Mouse (Mus musculus) embryonic facial prominence, embryonic 11.5 days (tissue): ENCODE measurements around the gene St7. TPM values are rescaled to one million over a fixed set of nuclear protein-coding genes. Genes with fewer than 3 reads are reported as not detected.

ENCODE experiments used
- ATAC-seq: fragments of 200-750 bp; cut with Nextera tagmentation; replicated peaks from 2 replicates; pipeline ENCODE4 v1.8.0; 2017; ENCODE audit warnings: low read depth; ENCODE audit not compliant: insufficient number of reproducible peaks, low FRiP score, low TSS enrichment
- DNase-seq: peaks from one replicate; pipeline ENCODE4 v3.0.0-alpha.2; 2015; ENCODE audit warnings: low spot score
- H3K27ac ChIP-seq: fragments of 300-500 bp; sonication (generic); replicated peaks from 2 replicates; pipeline ENCODE4 v1.5.1; 2014; ENCODE audit warnings: mild to moderate bottlenecking, low read depth, low read length, control low read depth
- H3K27me3 ChIP-seq: fragments of 300-500 bp; sonication (generic); 2 replicates; pipeline ENCODE4 v1.6.1; 2014; ENCODE audit warnings: mild to moderate bottlenecking, low read length, moderate library complexity, mixed read lengths; ENCODE audit not compliant: control insufficient read depth, insufficient read depth
- H3K36me3 ChIP-seq: fragments of 300-500 bp; sonication (generic); replicated peaks from 2 replicates; pipeline ENCODE4 v1.6.1; 2014; ENCODE audit warnings: low read depth, mild to moderate bottlenecking, low read length, moderate library complexity, mixed read lengths; ENCODE audit not compliant: control insufficient read depth, insufficient read depth
- H3K4me1 ChIP-seq: fragments of 300-500 bp; sonication (generic); 2 replicates; pipeline ENCODE4 v1.6.1; 2014; ENCODE audit warnings: low read length, mixed read lengths; ENCODE audit not compliant: control insufficient read depth, insufficient read depth
- H3K4me2 ChIP-seq: fragments of 300-500 bp; sonication (generic); 2 replicates; pipeline ENCODE4 v1.6.1; 2014; ENCODE audit warnings: low read depth, mild to moderate bottlenecking, control low read depth, low read length, moderate library complexity
- H3K4me3 ChIP-seq: fragments of 300-500 bp; sonication (generic); 2 replicates; pipeline ENCODE4 v1.5.1; 2014; ENCODE audit warnings: low read depth, low read length, control low read depth
- H3K9ac ChIP-seq: fragments of 300-500 bp; sonication (generic); replicated peaks from 2 replicates; pipeline ENCODE4 v1.6.1; 2014; ENCODE audit warnings: mild to moderate bottlenecking, control low read depth, low read length
- H3K9me3 ChIP-seq: fragments of 300-500 bp; sonication (generic); replicated peaks from 2 replicates; pipeline ENCODE4 v1.6.1; 2016; ENCODE audit warnings: mild to moderate bottlenecking, low read length, inconsistent platforms, mixed read lengths; ENCODE audit not compliant: control insufficient read depth
- WGBS: fragments of 180-500 bp; shearing (Covaris S2); extraction: QIAGEN DNeasy Blood & Tissue Kit; methylation state at CpG from one replicate; pipeline ENCODE4 v1.1.7; 2014; 5-methylcytosine and 5-hydroxymethylcytosine counted together
- polyA plus RNA-seq: library from polyadenylated mRNA; unstranded; fragments of >200 nt; fragmentation: Nextera tagmentation; extraction: Ambion mirVana; gene quantifications from 2 replicates; pipeline ENCODE4 v1.2.1, GENCODE M21; 2014

Gene St7
- polyA plus RNA-seq, 1 experiment from 2014 or later, result 25.5 TPM

DNA sequence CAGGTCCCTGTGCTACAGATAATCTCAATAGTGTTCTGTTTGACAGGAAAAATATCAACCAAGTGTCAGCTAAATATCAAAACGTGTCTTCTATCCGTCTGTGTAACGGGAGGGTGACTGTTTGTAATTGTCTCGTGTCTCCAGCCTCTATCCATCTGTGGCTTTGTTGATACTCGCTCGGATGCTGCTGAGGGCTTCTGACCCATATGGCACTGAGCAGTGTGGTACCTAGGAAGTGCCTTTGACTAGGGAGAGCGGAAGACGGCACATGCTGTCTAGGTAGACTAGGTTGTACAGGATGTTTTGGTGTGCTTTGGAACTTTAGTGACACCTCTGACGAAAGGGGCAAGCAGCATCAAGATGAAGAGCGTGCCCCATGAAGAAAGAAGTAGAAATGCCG is 235.0 kb downstream of the St7 start:
- ATAC-seq, result no peak

DNA sequence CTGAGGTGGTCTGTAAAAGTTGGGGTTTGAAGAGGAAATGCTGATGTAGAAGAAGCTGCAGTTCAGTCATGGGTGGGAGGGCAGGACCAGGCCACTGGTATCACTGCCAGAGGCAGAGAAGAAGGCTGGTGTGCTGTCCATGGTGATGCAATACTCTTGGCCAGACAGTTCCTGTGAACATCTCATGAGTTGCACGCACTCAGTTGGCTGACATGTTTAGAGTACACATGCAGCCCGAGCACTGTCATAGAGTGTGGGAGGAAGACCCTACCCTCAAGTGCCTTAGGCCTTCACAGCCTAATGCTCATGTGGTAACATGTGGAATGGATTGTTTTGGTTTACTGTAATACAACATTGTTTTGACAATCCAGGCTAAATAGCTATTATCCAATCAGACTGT is 238.5 kb downstream of the St7 start:
- Histone ChIP-seq H3K4me3 (no peak overlapping the region), H3K9me3 (no peaks in the 10 kb centered on the region), H3K27ac (no peak overlapping the region), H3K4me2 (no peak overlapping the region), H3K27me3 (no peaks in the 10 kb centered on the region), H3K36me3 (no peaks in the 10 kb centered on the region), H3K9ac (no peak overlapping the region), H3K4me1 (peaks cover 2% of the 10 kb centered on the region; the same call in 1 of the 2 replicates)
- no peak for ATAC-seq
- 82% methylated on average over 2 of the region's 2 CpGs for WGBS
- DNase-seq, result no peak

More for the DNA sequence above, 235.0 kb downstream of the St7 start:
- no peaks in the 10 kb centered on the region for H3K36me3 ChIP-seq
- WGBS, result 71% methylated on average over 11 of the region's 11 CpGs
- no peak overlapping the region for H3K27ac ChIP-seq
- peaks cover 2% of the 10 kb centered on the region; the same call in 1 of the 2 replicates for H3K4me1 ChIP-seq
- no peak overlapping the region for H3K4me3 ChIP-seq
- DNase-seq, result no peak
- H3K4me2 ChIP-seq, result no peak overlapping the region
- no peak overlapping the region for H3K9ac ChIP-seq
- H3K27me3 ChIP-seq, result no peaks in the 10 kb centered on the region
- no peaks in the 10 kb centered on the region for H3K9me3 ChIP-seq

DNA sequence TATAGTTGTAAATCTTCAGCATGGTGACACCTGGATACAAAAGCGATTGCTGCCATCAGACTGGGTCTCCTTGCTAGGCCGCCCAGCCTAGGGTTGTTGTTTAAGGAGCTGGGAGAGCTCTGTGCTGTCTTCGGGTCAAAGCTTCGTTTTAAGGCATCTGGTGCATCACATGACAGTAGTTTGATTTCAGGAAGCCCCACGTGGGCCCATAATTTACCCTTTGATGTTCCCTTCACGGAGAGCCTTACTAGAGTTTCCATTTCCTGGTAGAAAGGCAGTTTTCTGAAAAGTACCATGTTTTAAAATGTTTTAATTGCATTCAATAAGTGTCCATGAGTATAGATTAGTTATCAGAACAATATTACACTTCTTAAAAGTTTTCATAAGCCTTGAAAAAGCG is 239.1 kb downstream of the St7 start:
- 68% methylated on average over 7 of the region's 7 CpGs for WGBS
- H3K27ac ChIP-seq, result no peak overlapping the region
- no peaks in the 10 kb centered on the region for H3K36me3 ChIP-seq
- H3K4me1 ChIP-seq, result peaks cover 2% of the 10 kb centered on the region; the same call in 1 of the 2 replicates
- no peaks in the 10 kb centered on the region for H3K9me3 ChIP-seq
- no peak for ATAC-seq
- H3K9ac ChIP-seq, result no peak overlapping the region
- DNase-seq, result no peak
- no peak overlapping the region for H3K4me2 ChIP-seq
- no peaks in the 10 kb centered on the region for H3K27me3 ChIP-seq
- H3K4me3 ChIP-seq, result no peak overlapping the region

GRCm38 (mm10) chr6:17932806-17933205 is 240.1 kb downstream of the St7 start:
- H3K27me3 ChIP-seq, result no peaks in the 10 kb centered on the region
- H3K4me3 ChIP-seq, result no peak overlapping the region
- no peak for DNase-seq
- H3K9ac ChIP-seq, result no peak overlapping the region
- H3K4me2 ChIP-seq, result no peak overlapping the region
- H3K27ac ChIP-seq, result no peak overlapping the region
- ATAC-seq, result no peak
- H3K4me1 ChIP-seq, result no peaks in the 10 kb centered on the region
- no peaks in the 10 kb centered on the region for H3K36me3 ChIP-seq
- 87% methylated on average over 8 of the region's 8 CpGs for WGBS
- no peaks in the 10 kb centered on the region for H3K9me3 ChIP-seq

- ATAC-seq, result no peak
- no peaks in the 10 kb centered on the region for H3K27me3 ChIP-seq
- H3K4me3 ChIP-seq, result no peak overlapping the region
- no peaks in the 10 kb centered on the region for H3K36me3 ChIP-seq
- no peak overlapping the region for H3K4me2 ChIP-seq
- H3K9ac ChIP-seq, result no peak overlapping the region
- no peak overlapping the region for H3K27ac ChIP-seq
- no peak for DNase-seq
- no peaks in the 10 kb centered on the region for H3K4me1 ChIP-seq
- H3K9me3 ChIP-seq, result no peaks in the 10 kb centered on the region
- WGBS, result 66% methylated on average over 11 of the region's 11 CpGs
Measured at GRCm38 (mm10) chr6:17938631-17939346, 246.1 kb downstream of the St7 start.

DNA sequence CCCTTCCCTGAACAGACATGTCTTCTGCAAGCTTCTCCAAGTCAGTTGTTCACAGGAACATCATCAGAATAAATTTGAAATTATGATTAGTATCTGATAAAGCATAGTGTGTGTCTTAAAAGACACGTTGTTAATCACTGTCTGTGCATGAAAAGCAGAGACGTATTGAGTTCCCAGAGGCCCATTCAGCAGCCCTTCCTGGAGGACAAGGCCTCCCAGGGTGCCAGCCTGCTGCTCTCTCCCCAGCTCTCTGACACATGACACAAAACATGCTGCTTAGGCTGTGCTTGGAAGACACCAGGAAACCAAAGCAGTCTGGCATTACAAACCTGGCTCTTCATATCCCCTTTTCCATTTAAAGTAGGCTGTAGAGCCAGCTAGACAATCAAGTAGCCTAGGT is 249.2 kb downstream of the St7 start:
- Histone ChIP-seq H3K9ac (no peak overlapping the region), H3K27ac (no peak overlapping the region), H3K27me3 (no peaks in the 10 kb centered on the region), H3K4me1 (no peaks in the 10 kb centered on the region), H3K9me3 (no peaks in the 10 kb centered on the region), H3K4me2 (no peak overlapping the region), H3K36me3 (no peaks in the 10 kb centered on the region), H3K4me3 (no peak overlapping the region)
- DNase-seq (no peak), ATAC-seq (no peak)
- WGBS, result 41% methylated on average over 2 of the region's 2 CpGs

- ATAC-seq (no peak), DNase-seq (no peak)
Measured at GRCm38 (mm10) chr6:17942344-17942743, 249.6 kb downstream of the St7 start.

DNA sequence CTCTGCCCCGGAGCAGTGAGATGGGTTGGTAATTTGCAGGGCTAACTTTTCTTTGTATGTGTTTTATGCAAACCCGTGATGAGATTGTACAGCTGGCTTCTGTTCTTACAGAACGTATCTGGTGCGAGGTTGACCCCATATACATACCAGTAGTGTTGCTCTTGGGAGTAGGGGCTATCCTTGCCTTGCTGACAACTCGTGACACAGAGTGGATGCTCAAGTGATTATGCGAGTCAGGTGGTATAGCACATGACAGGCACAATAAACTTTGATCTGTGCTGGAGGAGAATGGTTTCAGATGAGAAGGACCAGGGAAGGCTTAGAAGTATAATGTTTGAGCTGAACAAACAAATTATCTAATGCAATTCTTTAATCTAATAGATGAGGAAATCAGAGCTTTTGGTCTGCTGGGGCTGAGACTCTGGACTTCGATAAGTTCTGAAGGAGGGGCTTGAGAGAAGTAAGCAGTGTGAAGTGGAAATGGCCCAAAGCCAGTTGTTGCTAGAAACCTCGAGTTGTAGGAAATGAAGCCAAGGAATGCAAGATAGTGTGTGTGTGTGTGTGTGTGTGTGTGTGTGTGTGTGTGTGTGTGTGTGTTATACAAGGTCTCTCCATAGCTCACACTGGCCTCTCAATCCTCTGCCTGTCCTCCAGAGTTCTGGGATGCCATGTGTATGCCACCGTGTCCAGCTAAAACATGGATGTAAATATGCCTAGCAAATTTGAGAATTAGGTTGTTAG is 251.3 kb downstream of the St7 start:
- 0 out of 2 replicates have a peak, but pooled peaks have one; percentile 48 for ATAC-seq
- 61% methylated on average over 9 of the region's 9 CpGs for WGBS
- no peak overlapping the region for H3K4me2 ChIP-seq

More at GRCm38 (mm10) chr6:17942344-17942743, 249.6 kb downstream of the St7 start:
- H3K4me1 ChIP-seq, result no peaks in the 10 kb centered on the region
- no peak overlapping the region for H3K4me2 ChIP-seq
- H3K9ac ChIP-seq, result no peak overlapping the region
- H3K9me3 ChIP-seq, result no peaks in the 10 kb centered on the region
- WGBS, result 52% methylated on average over 7 of the region's 7 CpGs
- H3K36me3 ChIP-seq, result no peaks in the 10 kb centered on the region
- no peak overlapping the region; the same call in 1 of the 2 replicates for H3K27ac ChIP-seq
- H3K4me3 ChIP-seq, result no peak overlapping the region
- no peaks in the 10 kb centered on the region for H3K27me3 ChIP-seq

More for the DNA sequence above, 251.3 kb downstream of the St7 start:
- DNase-seq, result no peak
- no peaks in the 10 kb centered on the region for H3K36me3 ChIP-seq
- H3K27me3 ChIP-seq, result no peaks in the 10 kb centered on the region
- H3K4me3 ChIP-seq, result no peak overlapping the region
- no peak overlapping the region for H3K9ac ChIP-seq
- H3K4me1 ChIP-seq, result no peaks in the 10 kb centered on the region
- no peaks in the 10 kb centered on the region for H3K9me3 ChIP-seq
- no peak overlapping the region for H3K27ac ChIP-seq
